Mouse (Mus musculus): ENCODE measurements at regions not wholly inside any gene's neighbourhood (a gene's known extent, or its start where the extent isn't known, plus 50 kb on each side); places are given as distances from the start of the nearest gene placed in this dataset.

DNA sequence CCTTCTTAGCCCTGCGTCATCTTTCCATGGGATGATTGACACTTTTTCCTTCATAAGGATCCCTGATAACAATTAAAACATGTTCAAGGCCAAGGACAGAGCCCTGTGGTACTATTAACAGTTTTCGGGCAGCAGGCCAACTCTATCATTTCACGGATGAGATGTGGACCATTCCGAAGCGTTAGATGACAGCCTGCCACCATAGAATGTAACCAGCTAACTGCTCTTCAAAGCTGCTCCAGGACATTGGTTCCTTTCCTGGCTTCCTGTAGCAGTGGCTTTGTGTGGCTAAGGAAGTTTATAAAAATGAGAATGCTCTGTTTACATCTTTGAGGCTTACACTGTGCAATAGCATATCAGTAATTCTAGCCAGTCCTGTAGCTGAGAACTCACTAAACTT, 582.6 kb upstream of the Clint1 start:
- WGBS: 82% methylated on average over 5 of the region's 5 CpGs
- DNase-seq (ENCODE audit: low spot score) (peak; percentile 46), ATAC-seq (ENCODE audit: low FRiP score) (no peak)
- H3K9ac ChIP-seq (replicated peaks; ENCODE audit: low read length, poor library complexity, severe bottlenecking): no peak overlapping the region
- H3K4me1 ChIP-seq (ENCODE audit: insufficient read depth, low read length): no peaks in the 10 kb centered on the region
- no peak overlapping the region for H3K27ac ChIP-seq (ENCODE audit: low read depth, low read length)
- no peaks in the 10 kb centered on the region for H3K9me3 ChIP-seq (ENCODE audit: low read length)
- TF ChIP-seq CTCF (IDR thresholded peaks at IDR 0.05): no peak
- H3K27me3 ChIP-seq (ENCODE audit: insufficient read depth, low read length): no peaks in the 10 kb centered on the region
- H3K36me3 ChIP-seq (ENCODE audit: insufficient read depth, low read length): no peaks in the 10 kb centered on the region
- no peak overlapping the region for H3K4me2 ChIP-seq (ENCODE audit: low read depth, low read length, poor library complexity, severe bottlenecking)
- no peak overlapping the region for H3K4me3 ChIP-seq (ENCODE audit: low read depth, low read length)

DNA sequence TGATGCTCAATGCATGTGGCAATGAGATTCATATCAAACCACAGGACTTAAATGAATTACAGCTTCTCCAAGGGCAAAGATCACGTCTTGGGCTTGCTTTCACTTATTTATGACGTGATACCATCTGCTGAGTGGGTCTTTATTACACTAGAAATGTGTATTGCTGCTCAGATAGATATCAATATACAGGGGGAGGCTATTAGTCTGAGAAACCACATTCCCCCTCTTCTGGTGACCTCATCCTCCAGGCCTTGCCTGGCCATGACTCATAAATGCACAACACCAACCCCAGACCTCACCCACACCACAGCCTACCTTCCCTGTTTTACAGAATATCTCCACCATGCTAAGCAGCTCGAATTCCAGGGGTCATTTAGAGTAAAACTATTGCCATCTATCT, 580.6 kb upstream of the Clint1 start:
- Histone ChIP-seq H3K9me3 (ENCODE audit: low read length) (no peaks in the 10 kb centered on the region), H3K4me3 (ENCODE audit: low read depth, low read length) (no peak overlapping the region), H3K4me2 (ENCODE audit: low read depth, low read length, poor library complexity, severe bottlenecking) (no peak overlapping the region), H3K36me3 (ENCODE audit: insufficient read depth, low read length) (no peaks in the 10 kb centered on the region), H3K4me1 (ENCODE audit: insufficient read depth, low read length) (no peaks in the 10 kb centered on the region), H3K27ac (ENCODE audit: low read depth, low read length) (no peak overlapping the region), H3K9ac (replicated peaks; ENCODE audit: low read length, poor library complexity, severe bottlenecking) (no peak overlapping the region), H3K27me3 (ENCODE audit: insufficient read depth, low read length) (no peaks in the 10 kb centered on the region)
- ATAC-seq (ENCODE audit: low FRiP score) (no peak), DNase-seq (ENCODE audit: low spot score) (no peak)
- WGBS: 62% methylated on average over 3 of the region's 3 CpGs
- no peak for TF ChIP-seq CTCF (IDR thresholded peaks at IDR 0.05)

DNA sequence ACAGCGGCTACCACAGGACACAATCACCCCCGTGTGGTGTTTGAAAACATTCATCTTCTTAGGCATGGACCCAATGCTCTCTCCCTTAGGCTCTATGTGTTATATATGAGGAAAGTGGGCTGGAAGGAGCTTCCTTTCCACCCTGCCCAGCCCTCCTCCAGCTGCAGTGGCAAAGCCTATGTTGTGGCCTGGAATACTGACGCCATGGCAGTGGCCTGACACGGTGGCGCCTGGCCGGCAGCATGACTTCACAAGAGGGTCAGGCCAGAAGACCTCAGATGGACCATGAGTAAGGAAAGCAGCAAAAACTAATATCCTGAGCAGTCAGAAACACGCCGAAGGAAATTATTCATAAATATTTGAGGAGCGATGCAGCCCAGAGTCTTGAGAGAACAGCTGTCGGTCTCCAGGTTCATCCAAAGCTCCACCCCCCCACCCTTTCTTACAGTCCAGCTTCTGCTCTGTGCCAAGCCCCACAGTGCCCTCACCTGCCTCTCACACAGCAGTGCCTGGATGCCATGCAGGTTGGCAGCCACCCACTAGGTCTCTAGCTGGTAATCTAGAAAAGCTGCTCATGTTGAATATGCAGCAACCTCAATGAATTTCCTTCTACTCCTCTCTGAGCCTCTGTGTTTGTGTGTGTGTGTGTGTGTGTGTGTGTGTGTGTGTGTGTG, 577.3 kb upstream of the Clint1 start:
- Histone ChIP-seq H3K27ac (ENCODE audit: low read depth, low read length) (no peak overlapping the region), H3K4me3 (ENCODE audit: low read depth, low read length) (no peak overlapping the region), H3K4me2 (ENCODE audit: low read depth, low read length, poor library complexity, severe bottlenecking) (no peak overlapping the region), H3K27me3 (ENCODE audit: insufficient read depth, low read length) (no peaks in the 10 kb centered on the region), H3K9ac (replicated peaks; ENCODE audit: low read length, poor library complexity, severe bottlenecking) (no peak overlapping the region), H3K36me3 (ENCODE audit: insufficient read depth, low read length) (no peaks in the 10 kb centered on the region), H3K4me1 (ENCODE audit: insufficient read depth, low read length) (no peaks in the 10 kb centered on the region), H3K9me3 (ENCODE audit: low read length) (no peaks in the 10 kb centered on the region)
- DNase-seq (ENCODE audit: low spot score) (no peak), ATAC-seq (ENCODE audit: low FRiP score) (no peak)
- no peak for TF ChIP-seq CTCF (IDR thresholded peaks at IDR 0.05)
- WGBS: 77% methylated on average over 10 of the region's 10 CpGs

DNA sequence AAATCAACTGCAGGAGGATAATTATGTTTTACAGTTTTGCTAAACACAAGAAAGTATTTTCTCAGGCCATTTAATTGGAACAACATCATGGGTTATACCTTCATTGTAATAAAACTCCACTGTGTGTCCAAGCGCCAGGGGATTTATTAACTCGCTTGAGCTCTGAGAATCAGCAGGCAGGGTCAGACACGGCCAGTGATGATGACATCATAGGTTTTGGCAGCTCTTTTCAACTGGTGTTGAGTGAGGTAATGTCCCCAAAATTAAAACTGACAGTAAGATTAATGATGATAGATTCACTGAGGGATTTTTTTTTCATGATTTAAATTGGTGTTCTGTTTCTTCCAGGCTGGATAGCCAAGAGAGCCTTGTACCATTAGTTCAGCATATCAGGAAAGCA, 576.7 kb upstream of the Clint1 start:
- no peak overlapping the region for H3K4me2 ChIP-seq (ENCODE audit: low read depth, low read length, poor library complexity, severe bottlenecking)
- ATAC-seq (ENCODE audit: low FRiP score): no peak

DNA sequence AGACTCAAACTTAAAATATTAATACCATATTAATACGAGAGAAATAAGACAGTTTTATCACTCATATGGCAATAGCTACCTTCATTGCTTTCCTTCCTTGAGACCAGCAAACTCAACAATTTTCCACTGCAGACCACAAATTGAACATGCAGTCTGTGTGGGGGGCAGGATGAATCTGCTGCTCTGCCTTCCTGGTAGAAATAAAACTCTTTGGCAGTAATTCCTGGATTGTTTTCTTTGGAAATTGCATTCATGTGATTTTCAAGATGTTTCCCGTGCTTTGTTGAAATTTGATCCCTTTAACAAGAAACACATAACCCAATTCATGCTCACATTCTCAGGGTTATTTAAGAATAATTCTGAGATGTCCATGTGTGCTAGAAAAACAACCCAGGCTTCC, 555.1 kb upstream of the Clint1 start:
- no peaks in the 10 kb centered on the region for H3K4me1 ChIP-seq (ENCODE audit: insufficient read depth, low read length)
- H3K9me3 ChIP-seq (ENCODE audit: low read length): no peaks in the 10 kb centered on the region
- DNase-seq (ENCODE audit: low spot score) (no peak), ATAC-seq (ENCODE audit: low FRiP score) (no peak)
- H3K9ac ChIP-seq (replicated peaks; ENCODE audit: low read length, poor library complexity, severe bottlenecking): no peak overlapping the region
- H3K4me3 ChIP-seq (ENCODE audit: low read depth, low read length): no peak overlapping the region
- TF ChIP-seq CTCF (IDR thresholded peaks at IDR 0.05): no peak
- no peak overlapping the region for H3K4me2 ChIP-seq (ENCODE audit: low read depth, low read length, poor library complexity, severe bottlenecking)
- 78% methylated on average over 2 of the region's 2 CpGs for WGBS
- no peaks in the 10 kb centered on the region for H3K27me3 ChIP-seq (ENCODE audit: insufficient read depth, low read length)
- no peak overlapping the region for H3K27ac ChIP-seq (ENCODE audit: low read depth, low read length)
- H3K36me3 ChIP-seq (ENCODE audit: insufficient read depth, low read length): no peaks in the 10 kb centered on the region

More for the DNA sequence above, 576.7 kb upstream of the Clint1 start:
- Histone ChIP-seq H3K4me3 (ENCODE audit: low read depth, low read length) (no peak overlapping the region), H3K9me3 (ENCODE audit: low read length) (no peaks in the 10 kb centered on the region), H3K27ac (ENCODE audit: low read depth, low read length) (no peak overlapping the region), H3K4me1 (ENCODE audit: insufficient read depth, low read length) (no peaks in the 10 kb centered on the region), H3K36me3 (ENCODE audit: insufficient read depth, low read length) (no peaks in the 10 kb centered on the region), H3K9ac (replicated peaks; ENCODE audit: low read length, poor library complexity, severe bottlenecking) (no peak overlapping the region), H3K27me3 (ENCODE audit: insufficient read depth, low read length) (no peaks in the 10 kb centered on the region)
- TF ChIP-seq CTCF (IDR thresholded peaks at IDR 0.05): no peak
- WGBS: 47% methylated on average over 3 of the region's 3 CpGs
- DNase-seq (ENCODE audit: low spot score): peak; percentile 36

DNA sequence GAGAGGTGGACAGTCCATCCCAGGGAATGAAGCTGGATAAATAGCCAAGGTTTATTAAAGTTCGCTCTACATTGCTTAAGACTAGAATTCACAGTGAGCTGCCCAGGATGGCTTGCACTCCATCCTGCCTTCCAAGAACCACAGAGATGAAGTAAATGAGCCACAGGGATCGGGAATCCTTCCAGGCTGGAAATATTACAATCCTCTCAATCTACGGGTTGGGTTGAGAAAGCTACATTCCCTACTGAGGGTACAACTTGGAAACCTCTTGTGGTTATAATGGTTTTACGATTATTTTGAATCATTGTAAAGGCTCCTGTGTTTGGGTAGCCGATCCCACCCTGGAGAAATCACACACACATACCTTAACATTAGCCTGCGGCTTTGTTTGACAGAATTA, 539.9 kb upstream of the Clint1 start:
- no peak for TF ChIP-seq CTCF (IDR thresholded peaks at IDR 0.05)
- ATAC-seq (ENCODE audit: low FRiP score): no peak
- 91% methylated on average over 6 of the region's 6 CpGs for WGBS

More for the DNA sequence above, 539.9 kb upstream of the Clint1 start:
- H3K36me3 ChIP-seq (ENCODE audit: insufficient read depth, low read length): no peaks in the 10 kb centered on the region
- no peaks in the 10 kb centered on the region for H3K4me1 ChIP-seq (ENCODE audit: insufficient read depth, low read length)
- no peaks in the 10 kb centered on the region for H3K27me3 ChIP-seq (ENCODE audit: insufficient read depth, low read length)
- H3K9me3 ChIP-seq (ENCODE audit: low read length): no peaks in the 10 kb centered on the region
- H3K4me2 ChIP-seq (ENCODE audit: low read depth, low read length, poor library complexity, severe bottlenecking): no peak overlapping the region
- no peak overlapping the region for H3K27ac ChIP-seq (ENCODE audit: low read depth, low read length)
- no peak overlapping the region for H3K4me3 ChIP-seq (ENCODE audit: low read depth, low read length)
- no peak for DNase-seq (ENCODE audit: low spot score)
- no peak overlapping the region for H3K9ac ChIP-seq (replicated peaks; ENCODE audit: low read length, poor library complexity, severe bottlenecking)

Data from midbrain, postnatal 0 days (tissue).